Mouse (Mus musculus) embryonic facial prominence, embryonic 12.5 days (tissue): ENCODE results near the gene Bend4. TPM values are rescaled to one million over a fixed set of nuclear protein-coding genes. Genes with fewer than 3 reads are reported as not detected.

ENCODE experiments used
- ATAC-seq: fragments of 200-750 bp; cut with Nextera tagmentation; 2 replicates; pipeline ENCODE4 v1.8.0; 2017; ENCODE audit not compliant: insufficient number of reproducible peaks, insufficient read depth, low FRiP score, low TSS enrichment
- H3K27ac ChIP-seq: fragments of 300-500 bp; sonication (generic); 2 replicates; pipeline ENCODE4 v1.5.1; 2016; ENCODE audit warnings: mild to moderate bottlenecking
- H3K27me3 ChIP-seq: fragments of 300-500 bp; sonication (generic); 2 replicates; pipeline ENCODE4 v1.6.1; 2016; ENCODE audit warnings: mild to moderate bottlenecking, moderate library complexity
- H3K36me3 ChIP-seq: fragments of 300-500 bp; sonication (generic); 2 replicates; pipeline ENCODE4 v1.6.1; 2016; ENCODE audit warnings: mild to moderate bottlenecking
- H3K4me1 ChIP-seq: fragments of 300-500 bp; sonication (generic); 2 replicates; pipeline ENCODE4 v1.6.1; 2016
- H3K4me2 ChIP-seq: fragments of 300-500 bp; sonication (generic); replicated peaks from 2 replicates; pipeline ENCODE4 v1.6.1; 2016; ENCODE audit warnings: mild to moderate bottlenecking, moderate library complexity
- H3K4me3 ChIP-seq: fragments of 300-500 bp; sonication (generic); 2 replicates; pipeline ENCODE4 v1.5.1; 2016; ENCODE audit warnings: mild to moderate bottlenecking
- H3K9ac ChIP-seq: fragments of 300-500 bp; sonication (generic); 2 replicates; pipeline ENCODE4 v1.6.1; 2016; ENCODE audit warnings: mild to moderate bottlenecking, moderate library complexity
- H3K9me3 ChIP-seq: fragments of 300-500 bp; sonication (generic); 2 replicates; pipeline ENCODE4 v1.6.1; 2016; ENCODE audit warnings: mild to moderate bottlenecking, moderate library complexity
- WGBS: fragments of 180-500 bp; shearing (Covaris S2); methylation state at CpG from one replicate; pipeline ENCODE4 v1.1.7; 2016; 5-methylcytosine and 5-hydroxymethylcytosine counted together
- polyA plus RNA-seq: library from polyadenylated mRNA; unstranded; fragments of >200 nt; fragmentation: Nextera tagmentation; extraction: Ambion mirVana; gene quantifications from 2 replicates; pipeline ENCODE4 v1.2.1, GENCODE M21; 2016

Gene Bend4
- polyA plus RNA-seq, 1 experiment from 2014 or later = 4.5 TPM

DNA sequence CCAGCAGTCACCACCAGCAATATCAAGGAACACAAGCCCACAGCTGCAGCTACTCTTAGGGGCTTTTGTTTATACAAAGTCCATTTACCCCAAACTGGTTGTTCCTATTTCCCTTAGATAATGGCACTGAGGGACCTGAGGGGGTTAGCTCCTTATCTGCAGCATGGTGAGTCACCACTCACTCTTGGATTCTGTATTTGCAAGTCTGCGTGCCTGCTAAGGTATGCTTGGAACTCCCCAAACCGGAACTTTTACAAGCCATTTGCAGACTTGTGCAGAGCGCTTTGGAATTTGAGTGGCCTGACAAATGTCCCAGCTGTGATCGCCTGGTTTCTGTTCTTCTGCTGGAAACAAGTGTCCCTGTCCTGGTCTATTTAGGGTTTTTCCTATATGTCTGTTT is 17.7 kb downstream of the Bend4 start:
- Histone ChIP-seq H3K27me3 (no peaks in the 10 kb centered on the region), H3K36me3 (no peaks in the 10 kb centered on the region), H3K4me2 (no peak overlapping the region), H3K4me1 (no peaks in the 10 kb centered on the region), H3K9ac (no peak overlapping the region), H3K4me3 (no peak overlapping the region), H3K27ac (no peak overlapping the region), H3K9me3 (no peaks in the 10 kb centered on the region)
- WGBS = 76% methylated on average over 4 of the region's 4 CpGs
- no peak for ATAC-seq

DNA sequence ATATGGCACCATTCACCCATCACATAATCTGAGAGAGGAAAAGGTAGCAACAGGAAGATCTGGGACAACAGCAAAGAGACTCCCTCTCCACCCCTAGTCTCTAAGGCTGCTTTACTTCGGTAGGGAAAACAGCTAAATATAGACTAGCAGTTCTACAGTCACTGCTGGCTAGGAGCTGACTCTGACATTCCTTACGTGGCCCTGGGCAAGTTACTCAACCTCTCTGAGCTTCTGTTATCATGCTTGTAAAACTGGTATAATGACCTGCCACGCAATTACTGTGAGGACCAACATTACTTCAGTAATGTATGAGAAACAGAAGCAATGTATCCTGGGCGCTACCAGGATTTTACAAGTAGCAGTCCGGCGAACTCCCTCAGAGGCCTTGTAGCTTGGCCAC is 19.7 kb downstream of the Bend4 start:
- no peaks in the 10 kb centered on the region for H3K4me1 ChIP-seq
- no peak overlapping the region for H3K9ac ChIP-seq
- no peaks in the 10 kb centered on the region for H3K27me3 ChIP-seq
- WGBS = 82% methylated on average over 6 of the region's 6 CpGs
- no peak overlapping the region for H3K4me2 ChIP-seq
- no peak overlapping the region for H3K4me3 ChIP-seq
- no peaks in the 10 kb centered on the region for H3K36me3 ChIP-seq
- no peaks in the 10 kb centered on the region for H3K9me3 ChIP-seq
- no peak for ATAC-seq
- H3K27ac ChIP-seq = no peak overlapping the region

DNA sequence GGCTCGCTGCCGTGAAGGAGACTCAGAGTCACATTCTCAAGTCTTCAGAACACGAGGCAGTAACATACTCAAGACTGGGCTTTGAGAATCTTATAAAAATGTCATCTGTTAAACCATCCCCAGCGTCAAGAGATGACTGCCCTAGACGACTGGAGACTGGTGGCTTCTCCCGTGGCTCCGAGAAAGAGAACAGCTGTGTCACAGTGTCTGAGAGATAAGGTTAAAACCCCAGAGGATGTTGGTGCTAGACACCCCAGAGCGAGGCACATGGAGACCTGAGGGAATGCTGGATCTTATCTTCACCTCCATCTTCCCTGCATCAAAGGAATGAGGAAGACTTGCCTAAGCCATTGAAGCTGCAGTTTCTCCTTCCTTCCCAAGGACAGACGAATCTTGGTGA is 23.2 kb downstream of the Bend4 start:
- Histone ChIP-seq H3K4me3 (no peak overlapping the region), H3K36me3 (no peaks in the 10 kb centered on the region), H3K27ac (no peak overlapping the region), H3K27me3 (no peaks in the 10 kb centered on the region), H3K9ac (no peak overlapping the region), H3K9me3 (no peaks in the 10 kb centered on the region), H3K4me1 (no peaks in the 10 kb centered on the region), H3K4me2 (no peak overlapping the region)
- ATAC-seq = no peak
- 82% methylated on average over 9 of the region's 9 CpGs for WGBS

DNA sequence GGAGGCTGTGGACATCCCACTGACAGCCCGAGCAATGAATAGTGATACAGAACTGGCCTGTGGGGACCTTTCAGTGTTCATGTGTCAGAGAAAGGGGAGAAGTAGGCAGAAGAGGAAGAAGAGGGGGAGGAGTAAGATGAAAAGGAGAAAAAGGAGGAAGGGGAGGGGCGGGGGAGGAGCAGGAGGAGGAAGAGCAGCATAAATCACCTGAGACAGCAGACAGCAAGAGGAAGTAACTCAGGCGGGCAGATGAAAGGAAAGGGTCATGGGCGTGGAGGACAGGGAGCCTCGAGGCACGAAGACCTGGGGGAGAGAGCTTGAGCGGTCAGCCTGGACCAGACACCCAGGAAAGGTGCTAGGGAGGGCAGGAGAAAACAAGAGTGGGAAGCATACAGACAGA is 23.7 kb downstream of the Bend4 start:
- no peaks in the 10 kb centered on the region for H3K36me3 ChIP-seq
- no peaks in the 10 kb centered on the region for H3K27me3 ChIP-seq
- no peaks in the 10 kb centered on the region for H3K9me3 ChIP-seq
- no peak overlapping the region for H3K27ac ChIP-seq
- H3K4me3 ChIP-seq = no peak overlapping the region
- no peak overlapping the region for H3K4me2 ChIP-seq
- no peaks in the 10 kb centered on the region for H3K4me1 ChIP-seq
- ATAC-seq = no peak
- H3K9ac ChIP-seq = no peak overlapping the region
- WGBS = 73% methylated on average over 7 of the region's 7 CpGs

DNA sequence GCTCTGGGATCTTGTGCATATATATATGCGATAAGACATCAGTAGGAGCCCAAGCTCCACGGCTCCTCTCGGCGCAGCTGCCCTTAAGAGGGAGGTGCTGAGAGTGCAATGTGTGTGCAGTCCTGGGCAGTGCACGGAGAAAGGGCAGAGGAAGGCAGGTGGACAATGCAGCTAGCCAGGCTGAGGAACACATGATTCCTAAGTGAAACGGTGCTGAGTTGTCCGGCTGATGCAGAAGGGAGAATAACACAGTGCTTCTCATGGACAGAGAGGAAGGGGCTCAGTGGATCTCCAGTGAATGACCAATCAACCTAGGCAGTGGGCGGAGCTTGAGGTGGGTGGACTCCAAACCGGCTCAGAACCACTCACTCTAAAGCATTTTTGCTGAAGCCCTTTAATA is 26.5 kb downstream of the Bend4 start:
- ATAC-seq = no peak
- Histone ChIP-seq H3K27me3 (no peaks in the 10 kb centered on the region), H3K9me3 (no peaks in the 10 kb centered on the region), H3K4me2 (no peak overlapping the region), H3K4me1 (no peaks in the 10 kb centered on the region), H3K9ac (no peak overlapping the region), H3K27ac (no peak overlapping the region), H3K4me3 (no peak overlapping the region), H3K36me3 (no peaks in the 10 kb centered on the region)
- WGBS = 73% methylated on average over 9 of the region's 9 CpGs

DNA sequence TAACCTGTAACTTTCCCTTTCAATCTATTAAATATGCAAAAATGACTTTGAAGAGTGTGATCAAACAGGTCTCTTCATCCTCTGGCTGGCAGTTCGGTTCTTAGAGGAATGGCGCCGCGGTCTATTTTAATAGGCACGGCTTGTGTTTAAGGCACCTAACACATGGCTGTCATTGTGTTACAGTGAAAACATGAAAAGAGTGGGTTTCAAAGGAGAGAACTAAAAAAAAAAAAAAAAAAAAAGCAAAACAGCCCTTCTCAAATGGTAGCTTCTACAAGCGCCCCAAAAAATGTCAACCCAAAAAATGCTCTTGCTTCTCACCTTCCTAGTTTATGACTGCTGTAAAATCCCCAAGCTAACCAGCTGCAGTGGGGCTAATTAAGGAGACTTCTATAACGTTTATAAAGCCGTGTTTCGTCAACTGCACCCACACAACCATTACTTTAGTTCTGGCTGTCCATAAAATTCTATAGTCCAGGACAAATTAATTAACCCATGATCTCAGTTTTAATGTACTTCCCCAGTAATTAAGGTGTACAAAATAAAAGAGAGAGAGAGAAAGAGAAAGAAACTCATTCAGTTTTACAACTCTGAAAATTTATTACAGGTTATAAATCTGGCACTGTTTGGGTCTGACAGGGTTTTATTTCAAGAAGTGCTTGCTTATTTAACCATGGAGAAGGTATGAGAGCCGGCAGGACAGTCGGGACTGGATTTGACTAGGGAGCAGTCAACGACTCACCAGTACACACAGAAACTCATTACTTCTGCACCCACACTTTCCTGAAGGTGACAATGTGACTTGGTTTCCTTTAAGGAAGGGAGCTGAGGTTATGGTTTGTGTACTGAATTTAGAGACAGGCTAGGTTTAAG is 27.3 kb downstream of the Bend4 start:
- 81% methylated on average over 12 of the region's 12 CpGs for WGBS
- H3K27ac ChIP-seq = no peak overlapping the region
- H3K9ac ChIP-seq = no peak overlapping the region
- no peak for ATAC-seq
- no peaks in the 10 kb centered on the region for H3K36me3 ChIP-seq
- H3K27me3 ChIP-seq = no peaks in the 10 kb centered on the region
- H3K4me3 ChIP-seq = no peak overlapping the region
- no peak overlapping the region for H3K4me2 ChIP-seq
- H3K9me3 ChIP-seq = no peaks in the 10 kb centered on the region
- no peaks in the 10 kb centered on the region for H3K4me1 ChIP-seq

DNA sequence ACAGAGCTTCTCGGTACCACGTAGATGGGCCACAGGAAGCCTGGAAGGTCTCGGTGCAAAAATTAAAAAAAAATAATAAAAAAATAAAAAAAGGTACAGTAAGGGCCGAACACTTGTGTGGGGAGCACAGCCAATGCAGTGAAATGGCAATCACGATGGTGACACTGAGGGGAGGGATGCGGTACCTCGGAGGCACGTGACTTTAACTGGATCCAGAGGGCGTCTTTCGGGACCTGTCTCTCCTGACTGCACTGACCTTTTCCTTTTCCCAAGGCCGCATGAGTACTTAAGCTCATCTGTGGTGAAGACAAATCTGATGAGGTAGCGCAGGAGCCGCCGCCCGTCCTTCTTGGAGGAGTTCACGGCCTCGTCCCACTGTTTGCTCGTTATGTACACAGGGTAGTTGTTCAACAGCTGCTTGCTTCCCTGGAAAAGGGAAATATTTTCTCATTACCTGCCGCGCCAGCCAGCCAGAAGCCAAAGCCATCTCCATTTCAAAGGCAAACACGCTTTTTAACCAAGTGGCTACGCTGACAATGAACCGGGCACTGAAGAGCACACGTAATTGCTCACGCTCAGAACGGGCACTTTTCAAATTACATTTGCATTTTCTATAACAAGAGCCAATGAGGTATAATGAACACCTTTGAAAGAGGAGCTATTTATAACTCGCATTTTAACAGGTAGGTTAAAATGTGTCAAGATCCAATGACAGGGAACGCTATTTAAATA is 28.1 kb downstream of the Bend4 start:
- Histone ChIP-seq H3K36me3 (no peaks in the 10 kb centered on the region), H3K9ac (no peak overlapping the region), H3K4me1 (no peaks in the 10 kb centered on the region), H3K27me3 (no peaks in the 10 kb centered on the region), H3K27ac (no peak overlapping the region), H3K9me3 (no peaks in the 10 kb centered on the region), H3K4me3 (no peak overlapping the region), H3K4me2 (no peak overlapping the region)
- 81% methylated on average over 28 of the region's 28 CpGs for WGBS
- ATAC-seq = no peak

DNA sequence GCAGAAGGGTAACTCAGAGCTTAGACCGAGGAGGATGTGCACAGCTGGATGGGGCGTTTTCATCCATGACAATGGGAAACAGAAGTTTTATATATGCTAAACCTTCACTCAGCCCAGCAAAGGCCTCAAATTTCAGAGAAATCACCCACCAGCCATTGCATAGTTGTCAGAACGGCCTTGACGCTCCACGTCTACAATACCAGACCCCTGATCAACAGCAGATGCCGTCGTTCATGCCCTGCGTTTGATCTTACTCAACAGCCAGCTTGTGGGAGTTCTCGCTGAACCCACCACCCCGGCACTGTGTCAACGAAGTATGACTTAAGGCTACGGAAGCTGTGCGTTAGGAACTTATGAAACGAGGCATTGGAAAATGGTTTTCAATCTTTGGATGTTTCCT is 30.9 kb downstream of the Bend4 start:
- ATAC-seq = peak; percentile 22; the same call in 1 of the 2 replicates
- H3K4me2 ChIP-seq = no peak overlapping the region

DNA sequence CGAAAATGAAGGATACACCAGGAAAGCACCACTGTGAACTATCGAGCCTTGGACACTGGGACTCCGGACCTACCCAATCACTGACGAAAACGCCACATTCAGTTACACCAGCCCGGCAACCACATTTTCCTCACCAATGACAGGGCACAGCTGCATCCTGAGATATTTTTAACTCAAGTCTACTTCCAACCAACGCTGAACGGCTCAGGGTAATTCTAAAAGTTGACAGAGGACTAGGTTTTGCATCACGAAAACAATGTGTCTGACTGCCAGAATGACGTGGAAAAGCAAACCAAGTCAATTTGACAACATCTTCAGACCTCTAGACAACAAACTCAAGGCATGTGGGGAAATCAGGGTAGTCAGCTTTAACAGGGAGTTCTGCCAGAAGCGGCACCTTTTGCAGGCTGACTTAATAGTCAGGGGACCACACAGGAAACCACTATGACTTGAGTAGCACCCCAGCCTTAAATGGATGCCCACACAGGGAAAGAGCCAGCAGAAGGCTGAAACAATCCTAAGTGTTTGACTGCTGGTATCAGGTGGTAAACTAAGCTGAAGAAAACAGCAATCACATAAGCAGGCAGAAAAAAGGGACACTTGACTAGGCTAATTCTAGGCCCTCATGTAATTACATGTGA is 32.8 kb downstream of the Bend4 start:
- no peaks in the 10 kb centered on the region for H3K9me3 ChIP-seq
- H3K4me1 ChIP-seq = no peaks in the 10 kb centered on the region
- H3K4me3 ChIP-seq = no peak overlapping the region
- no peak overlapping the region for H3K27ac ChIP-seq
- H3K36me3 ChIP-seq = no peaks in the 10 kb centered on the region
- ATAC-seq = no peak
- H3K4me2 ChIP-seq = no peak overlapping the region
- no peaks in the 10 kb centered on the region for H3K27me3 ChIP-seq
- no peak overlapping the region for H3K9ac ChIP-seq
- WGBS = 87% methylated on average over 11 of the region's 11 CpGs

More for the DNA sequence above, 30.9 kb downstream of the Bend4 start:
- WGBS = 43% methylated on average over 14 of the region's 14 CpGs
- Histone ChIP-seq H3K36me3 (no peaks in the 10 kb centered on the region), H3K27ac (no peak overlapping the region), H3K4me3 (no peak overlapping the region), H3K9ac (no peak overlapping the region), H3K9me3 (no peaks in the 10 kb centered on the region), H3K27me3 (no peaks in the 10 kb centered on the region), H3K4me1 (no peaks in the 10 kb centered on the region)

DNA sequence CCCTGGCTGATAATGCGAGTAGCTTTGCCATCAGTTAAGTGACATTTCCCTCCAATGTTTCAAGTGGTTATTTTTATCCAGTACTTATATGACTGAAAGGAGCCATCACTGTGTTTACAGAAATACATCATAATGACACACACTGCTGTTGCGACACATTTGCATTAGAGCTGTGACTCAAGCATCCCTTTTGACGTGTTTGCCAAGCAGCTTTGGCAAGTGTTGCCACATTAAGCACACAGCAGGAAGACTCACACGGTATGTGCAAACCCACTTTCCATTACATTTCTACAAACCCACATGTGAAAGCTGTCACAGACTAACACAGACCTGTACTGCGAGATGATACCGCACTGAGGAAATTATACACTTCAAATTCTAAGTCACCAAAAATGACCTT is 34.2 kb downstream of the Bend4 start:
- no peaks in the 10 kb centered on the region for H3K9me3 ChIP-seq
- H3K4me3 ChIP-seq = no peak overlapping the region
- whole genome bisulfite sequencing = 91% methylated on average over 6 of the region's 6 CpGs
- H3K36me3 ChIP-seq = no peaks in the 10 kb centered on the region
- H3K27me3 ChIP-seq = no peaks in the 10 kb centered on the region
- H3K4me1 ChIP-seq = no peaks in the 10 kb centered on the region
- ATAC-seq = no peak
- H3K9ac ChIP-seq = no peak overlapping the region
- H3K4me2 ChIP-seq = no peak overlapping the region
- no peak overlapping the region for H3K27ac ChIP-seq

DNA sequence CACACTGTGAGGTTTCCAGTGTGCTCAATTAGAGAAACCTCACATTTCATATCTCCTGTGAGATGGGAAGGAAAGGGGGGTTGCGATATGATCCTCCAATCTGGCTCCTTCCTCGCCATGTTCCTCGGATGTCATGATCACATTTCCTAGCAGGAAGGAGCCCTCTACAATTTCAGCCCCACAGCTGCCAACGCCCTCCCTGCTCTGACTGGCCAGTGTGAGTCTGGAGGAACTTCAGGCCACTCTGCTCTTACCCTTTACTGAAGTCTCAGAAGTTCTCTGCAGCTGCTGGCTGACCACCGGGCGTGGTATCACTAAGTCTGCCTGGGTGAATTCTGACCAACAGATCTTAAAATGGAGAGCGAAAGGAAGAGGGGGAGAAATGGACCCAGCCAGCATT is 45.6 kb downstream of the Bend4 start:
- no peaks in the 10 kb centered on the region for H3K9me3 ChIP-seq
- H3K4me2 ChIP-seq = no peak overlapping the region
- ATAC-seq = no peak
- H3K4me1 ChIP-seq = no peaks in the 10 kb centered on the region
- no peaks in the 10 kb centered on the region for H3K27me3 ChIP-seq
- no peaks in the 10 kb centered on the region for H3K36me3 ChIP-seq
- no peak overlapping the region for H3K9ac ChIP-seq
- 73% methylated on average over 7 of the region's 7 CpGs for WGBS
- no peak overlapping the region for H3K27ac ChIP-seq
- H3K4me3 ChIP-seq = no peak overlapping the region

DNA sequence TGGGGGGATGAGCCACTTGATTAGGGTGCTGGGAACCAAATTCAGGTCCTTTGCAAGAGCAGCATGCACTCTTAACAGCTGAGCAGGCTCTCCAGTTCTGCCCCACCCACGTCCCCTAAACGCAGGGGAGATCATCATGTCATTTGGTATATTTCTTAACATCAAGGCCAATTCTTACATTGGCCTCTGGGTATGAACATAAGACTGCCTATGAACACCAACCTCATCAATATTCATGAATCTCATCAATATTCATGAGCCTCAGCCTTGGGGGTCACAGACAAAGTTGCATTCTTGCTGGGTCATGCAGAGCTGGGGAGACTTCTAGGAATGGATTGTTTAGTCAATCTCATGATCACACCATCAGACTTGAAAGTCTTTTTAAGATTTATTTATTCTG is 46.4 kb downstream of the Bend4 start:
- no peaks in the 10 kb centered on the region for H3K9me3 ChIP-seq
- no peaks in the 10 kb centered on the region for H3K36me3 ChIP-seq
- WGBS = 82% methylated on average over 2 of the region's 2 CpGs
- no peak overlapping the region for H3K9ac ChIP-seq
- no peaks in the 10 kb centered on the region for H3K4me1 ChIP-seq
- no peak for ATAC-seq
- H3K27ac ChIP-seq = no peak overlapping the region
- H3K4me2 ChIP-seq = no peak overlapping the region
- no peak overlapping the region for H3K4me3 ChIP-seq
- no peaks in the 10 kb centered on the region for H3K27me3 ChIP-seq
